Mouse (Mus musculus) CH12.LX (cell line): ENCODE measurements around the gene Eif4ebp2.

ENCODE experiments used
- BHLHE40 ChIP-seq: IDR thresholded peaks from 2 replicates; pipeline ENCODE4 v1.6.1; 2011; ENCODE audit warnings: mild to moderate bottlenecking, low read depth, low read length, improper control_type of control experiment
- CTCF ChIP-seq, 2 experiments: IDR thresholded peaks in 1 of 2; conservative IDR thresholded peaks in 1 of 2; 2 replicates each; pipeline ENCODE4 v1.5.1; 2011 to 2012; ENCODE audit warnings: low read depth in 2 of 2, low read length in 2 of 2, improper control_type of control experiment in 1 of 2, inconsistent platforms in 1 of 2, mild to moderate bottlenecking in 1 of 2, moderate library complexity in 1 of 2
- EP300 ChIP-seq: IDR thresholded peaks from 2 replicates; pipeline ENCODE4 v1.6.1; 2011; ENCODE audit warnings: low read length, improper control_type of control experiment
- POLR2A ChIP-seq: IDR thresholded peaks from 2 replicates; pipeline ENCODE4 v1.6.1; 2011; ENCODE audit warnings: low read depth, mild to moderate bottlenecking, improper control_type of control experiment, low read length

DNA sequence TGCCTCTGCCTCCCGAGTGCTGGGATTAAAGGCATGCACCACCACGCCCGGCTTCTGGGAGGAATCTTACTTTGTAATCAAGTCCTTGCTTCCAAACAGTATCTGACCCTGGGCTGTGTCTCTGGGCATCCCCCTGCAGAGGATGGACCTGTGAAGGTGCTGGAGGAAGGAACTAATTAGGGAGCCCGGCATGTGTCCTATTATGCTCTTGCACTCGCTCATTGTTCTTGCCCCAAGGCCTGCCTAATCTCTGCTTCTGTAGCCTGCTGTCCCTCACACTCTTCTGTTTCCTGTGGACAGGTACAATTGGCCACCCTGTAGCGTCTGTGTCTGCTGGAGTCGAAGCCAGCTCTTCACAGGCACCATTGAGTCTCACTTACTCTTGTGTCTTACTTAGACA is 48.3 kb upstream of the Eif4ebp2 start:
- TF ChIP-seq CTCF (conservative IDR thresholded peaks at IDR 0.05 in 1 of 2, IDR thresholded peaks at IDR 0.05 in 1 of 2; ENCODE audit: low read depth in 2 of 2, low read length in 2 of 2) (no peak), BHLHE40 (no peak), POLR2A (no peak), EP300 (no peak)
